Mouse (Mus musculus) stomach, postnatal 0 days (tissue): ENCODE results near the gene Myo5c.

Source experiments
- CTCF ChIP-seq: IDR thresholded peaks from 2 replicates; pipeline ENCODE4 v1.5.1; 2016; ENCODE audit warnings: antibody characterized with exemption, low read depth, mild to moderate bottlenecking, moderate library complexity
- EP300 ChIP-seq: optimal IDR thresholded peaks from 2 replicates; pipeline ENCODE3; 2016; ENCODE audit warnings: antibody characterized with exemption

DNA sequence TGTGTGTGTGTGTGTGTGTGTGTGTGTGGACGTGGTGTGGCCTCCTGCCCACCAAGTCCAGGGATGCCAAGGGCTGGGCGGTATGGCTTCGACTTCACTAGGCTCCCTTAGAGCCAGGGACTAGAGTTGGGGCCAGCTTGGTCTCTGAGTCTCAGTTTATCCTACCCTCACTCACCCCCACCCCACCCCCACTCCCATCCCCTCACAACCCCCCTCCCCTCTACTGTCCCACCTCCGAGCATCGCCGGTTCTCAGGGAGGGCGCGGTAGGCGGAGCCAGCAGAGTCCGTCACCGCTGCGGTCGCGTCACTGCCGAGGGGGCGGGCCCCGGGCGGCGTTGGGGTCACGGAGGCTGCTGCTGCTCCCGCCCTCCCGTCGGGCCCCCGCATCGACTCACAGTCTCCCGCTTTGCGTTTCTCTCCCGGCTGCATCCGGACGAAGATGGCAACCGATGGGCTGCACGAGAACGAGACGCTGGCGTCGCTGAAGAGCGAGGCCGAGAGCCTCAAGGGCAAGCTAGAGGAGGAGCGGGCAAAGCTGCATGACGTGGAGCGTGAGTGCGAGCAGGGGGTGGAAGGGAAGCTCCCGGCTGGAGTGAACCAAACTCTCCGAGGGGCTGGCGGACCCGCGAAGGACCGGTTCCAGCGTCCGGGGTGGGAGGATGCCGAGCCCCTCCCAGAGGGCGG is 82.2 kb downstream of the Myo5c start:
- TF ChIP-seq EP300: no peak
- peak; percentile 31; the same call in 1 of the 2 replicates for TF ChIP-seq CTCF
